Mouse (Mus musculus) midbrain, embryonic 14.5 days (tissue): ENCODE results near the gene Tuba1c. TPM values are rescaled to one million over a fixed set of nuclear protein-coding genes. Genes with fewer than 3 reads are reported as not detected.
"Not testable (repeated sequence)": the region's sequence is repeated elsewhere in the genome, so short reads cannot be mapped to it uniquely, and the experiment has no call there.

Experiments
- ATAC-seq: fragments of 200-750 bp; cut with Nextera tagmentation; 2 replicates; pipeline ENCODE4 v1.8.0; 2017; ENCODE audit warnings: moderate number of reproducible peaks, moderate library complexity; ENCODE audit not compliant: low FRiP score, low TSS enrichment
- DNase-seq: peaks from one replicate; pipeline ENCODE4 v3.0.0-alpha.2; 2015
- H3K27ac ChIP-seq: fragments of 300-500 bp; sonication (generic); replicated peaks from 2 replicates; pipeline ENCODE4 v1.5.1; 2014; ENCODE audit warnings: mild to moderate bottlenecking, low read depth, low read length, moderate library complexity
- H3K27me3 ChIP-seq: fragments of 300-500 bp; sonication (generic); 2 replicates; pipeline ENCODE4 v1.6.1; 2014; ENCODE audit warnings: low read length, control low read depth, mixed read lengths; ENCODE audit not compliant: control insufficient read depth, insufficient read depth
- H3K36me3 ChIP-seq: fragments of 300-500 bp; sonication (generic); 2 replicates; pipeline ENCODE4 v1.6.1; 2014; ENCODE audit warnings: low read length, control low read depth; ENCODE audit not compliant: control insufficient read depth, insufficient read depth
- H3K4me1 ChIP-seq: fragments of 300-500 bp; sonication (generic); 2 replicates; pipeline ENCODE4 v1.6.1; 2014; ENCODE audit warnings: mild to moderate bottlenecking, antibody characterized with exemption, low read length, control low read depth; ENCODE audit not compliant: control insufficient read depth, insufficient read depth
- H3K4me2 ChIP-seq: fragments of 300-500 bp; sonication (generic); 2 replicates; pipeline ENCODE4 v1.6.1; 2014; ENCODE audit warnings: mild to moderate bottlenecking, low read length, moderate library complexity
- H3K4me3 ChIP-seq: fragments of 300-500 bp; sonication (generic); replicated peaks from 2 replicates; pipeline ENCODE4 v1.5.1; 2014; ENCODE audit warnings: low read depth, low read length
- H3K9ac ChIP-seq: fragments of 300-500 bp; sonication (generic); replicated peaks from 2 replicates; pipeline ENCODE4 v1.6.1; 2014; ENCODE audit warnings: mild to moderate bottlenecking, low read length, moderate library complexity
- H3K9me3 ChIP-seq: fragments of 300-500 bp; sonication (generic); 2 replicates; pipeline ENCODE4 v1.6.1; 2016; ENCODE audit warnings: low read length, control low read depth, mixed read lengths; ENCODE audit not compliant: control insufficient read depth
- WGBS: fragments of 180-500 bp; shearing (Covaris S2); extraction: QIAGEN DNeasy Blood & Tissue Kit; methylation state at CpG from one replicate; pipeline ENCODE4 v1.1.7; 2014; 5-methylcytosine and 5-hydroxymethylcytosine counted together
- polyA plus RNA-seq: library from polyadenylated mRNA; unstranded; fragments of >200 nt; fragmentation: Nextera tagmentation; extraction: Ambion mirVana; gene quantifications from 2 replicates; pipeline ENCODE4 v1.2.1, GENCODE M21; 2014

Gene Tuba1c
- polyA plus RNA-seq, 1 experiment from 2014 or later: 24.8 TPM

- peaks cover 4% of the 10 kb centered on the region; the same call in 1 of the 2 replicates for H3K4me1 ChIP-seq
- H3K9me3 ChIP-seq: no peaks in the 10 kb centered on the region
- no peak overlapping the region for H3K4me3 ChIP-seq
- ATAC-seq (no peak), DNase-seq (no peak)
- no peaks in the 10 kb centered on the region for H3K36me3 ChIP-seq
- no peak overlapping the region for H3K4me2 ChIP-seq
- 87% methylated on average over 4 of the region's 4 CpGs for WGBS
- H3K27ac ChIP-seq: no peak overlapping the region
- no peaks in the 10 kb centered on the region for H3K27me3 ChIP-seq
- H3K9ac ChIP-seq: no peak overlapping the region
Measured at GRCm38 (mm10) chr15:99039306-99039705, 9.6 kb downstream of the Tuba1c start.

- no peaks in the 10 kb centered on the region for H3K36me3 ChIP-seq
- no peak overlapping the region for H3K4me2 ChIP-seq
- peaks cover 4% of the 10 kb centered on the region; the same call in 1 of the 2 replicates for H3K4me1 ChIP-seq
- no peaks in the 10 kb centered on the region for H3K9me3 ChIP-seq
- H3K4me3 ChIP-seq: no peak overlapping the region
- no peak for DNase-seq
- ATAC-seq: no peak
- H3K9ac ChIP-seq: no peak overlapping the region
- no peaks in the 10 kb centered on the region for H3K27me3 ChIP-seq
- WGBS: 71% methylated on average over 26 of the region's 26 CpGs
- H3K27ac ChIP-seq: no peak overlapping the region
Measured at GRCm38 (mm10) chr15:99039996-99040919, 10.6 kb downstream of the Tuba1c start.

- WGBS: 36% methylated on average over 21 of the region's 21 CpGs
- no peak overlapping the region for H3K27ac ChIP-seq
- DNase-seq: peak; percentile 46
- no peaks in the 10 kb centered on the region for H3K9me3 ChIP-seq
- H3K4me1 ChIP-seq: peaks cover 4% of the 10 kb centered on the region; the same call in 1 of the 2 replicates
- no peak for ATAC-seq
- H3K4me3 ChIP-seq: no peak overlapping the region
- no peaks in the 10 kb centered on the region for H3K36me3 ChIP-seq
- H3K9ac ChIP-seq: no peak overlapping the region
- H3K4me2 ChIP-seq: no peak overlapping the region
- H3K27me3 ChIP-seq: no peaks in the 10 kb centered on the region
Measured at GRCm38 (mm10) chr15:99040920-99041856, 11.5 kb downstream of the Tuba1c start.

GRCm38 (mm10) chr15:99042334-99042733 lies 12.6 kb downstream of the Tuba1c start:
- DNase-seq (no peak), ATAC-seq (no peak)
- H3K27me3 ChIP-seq: no peaks in the 10 kb centered on the region
- H3K9ac ChIP-seq: no peak overlapping the region
- H3K4me2 ChIP-seq: no peak overlapping the region
- no peaks in the 10 kb centered on the region for H3K36me3 ChIP-seq
- no peak overlapping the region for H3K27ac ChIP-seq
- 85% methylated on average over 5 of the region's 5 CpGs for WGBS
- H3K4me1 ChIP-seq: peaks cover 4% of the 10 kb centered on the region; the same call in 1 of the 2 replicates
- H3K4me3 ChIP-seq: no peak overlapping the region
- no peaks in the 10 kb centered on the region for H3K9me3 ChIP-seq

- 65% methylated on average over 3 of the region's 3 CpGs for WGBS
- peaks cover 4% of the 10 kb centered on the region; the same call in 1 of the 2 replicates for H3K4me1 ChIP-seq
- no peaks in the 10 kb centered on the region for H3K36me3 ChIP-seq
- H3K9me3 ChIP-seq: no peaks in the 10 kb centered on the region
- ATAC-seq (no peak), DNase-seq (peak; percentile 15)
- H3K27me3 ChIP-seq: no peaks in the 10 kb centered on the region
- H3K9ac ChIP-seq: no peak overlapping the region
- no peak overlapping the region for H3K27ac ChIP-seq
- no peak overlapping the region for H3K4me2 ChIP-seq
- no peak overlapping the region for H3K4me3 ChIP-seq
Measured at GRCm38 (mm10) chr15:99044854-99045253, 15.2 kb downstream of the Tuba1c start.

- WGBS: 75% methylated on average over 6 of the region's 6 CpGs
- H3K4me2 ChIP-seq, DNase-seq, H3K9me3 ChIP-seq, ATAC-seq, H3K36me3 ChIP-seq, H3K9ac ChIP-seq, H3K27ac ChIP-seq, H3K27me3 ChIP-seq, H3K4me3 ChIP-seq, H3K4me1 ChIP-seq: not testable (repeated sequence)
Measured at GRCm38 (mm10) chr15:99045734-99046133, 16.0 kb downstream of the Tuba1c start.

- DNase-seq: peak; percentile 91
- peaks cover 26% of the 10 kb centered on the region for H3K27me3 ChIP-seq
- H3K4me1 ChIP-seq: no peaks in the 10 kb centered on the region
- H3K4me3 ChIP-seq: no peak overlapping the region
- 33% methylated on average over 13 of the region's 13 CpGs for WGBS
- no peak overlapping the region for H3K9ac ChIP-seq
- no peak overlapping the region for H3K4me2 ChIP-seq
- H3K27ac ChIP-seq: no peak overlapping the region
- ATAC-seq: no peak
- no peaks in the 10 kb centered on the region for H3K9me3 ChIP-seq
- no peaks in the 10 kb centered on the region for H3K36me3 ChIP-seq
Measured at GRCm38 (mm10) chr15:99049473-99050253, 20.0 kb downstream of the Tuba1c start.

- Histone ChIP-seq H3K9me3 (no peaks in the 10 kb centered on the region), H3K27ac (no peak overlapping the region), H3K36me3 (no peaks in the 10 kb centered on the region), H3K4me1 (peaks cover 8% of the 10 kb centered on the region; the same call in 1 of the 2 replicates), H3K9ac (no peak overlapping the region), H3K27me3 (peaks cover 64% of the 10 kb centered on the region), H3K4me3 (no peak overlapping the region), H3K4me2 (no peak overlapping the region)
- DNase-seq: peak; percentile 33
- WGBS: 9% methylated on average over 9 of the region's 9 CpGs
- no peak for ATAC-seq
Measured at GRCm38 (mm10) chr15:99053373-99053772, 23.7 kb downstream of the Tuba1c start.
